Mouse (Mus musculus) heart, embryonic 11.5 days (tissue): ENCODE results near the gene Hras. TPM values are rescaled to one million over a fixed set of nuclear protein-coding genes. Genes with fewer than 3 reads are reported as not detected.

Experiments
- ATAC-seq: fragments of 200-750 bp; cut with Nextera tagmentation; replicated peaks from 2 replicates; pipeline ENCODE4 v1.8.0; 2017; ENCODE audit warnings: moderate library complexity; ENCODE audit not compliant: insufficient number of reproducible peaks, low FRiP score, low TSS enrichment
- H3K27ac ChIP-seq: fragments of 300-500 bp; sonication (generic); 2 replicates; pipeline ENCODE4 v1.5.1; 2014; ENCODE audit warnings: mild to moderate bottlenecking, low read depth, low read length
- H3K27me3 ChIP-seq: fragments of 300-500 bp; sonication (generic); 2 replicates; pipeline ENCODE4 v1.6.1; 2014; ENCODE audit warnings: mild to moderate bottlenecking, low read length, mixed read lengths; ENCODE audit not compliant: control insufficient read depth, insufficient read depth
- H3K36me3 ChIP-seq: fragments of 300-500 bp; sonication (generic); 2 replicates; pipeline ENCODE4 v1.6.1; 2014; ENCODE audit warnings: mild to moderate bottlenecking, low read length, moderate library complexity, mixed read lengths; ENCODE audit not compliant: control insufficient read depth, insufficient read depth
- H3K4me1 ChIP-seq: fragments of 300-500 bp; sonication (generic); 2 replicates; pipeline ENCODE4 v1.6.1; 2014; ENCODE audit warnings: low read length; ENCODE audit not compliant: control insufficient read depth, insufficient read depth
- H3K4me2 ChIP-seq: fragments of 300-500 bp; sonication (generic); 2 replicates; pipeline ENCODE4 v1.6.1; 2014; ENCODE audit warnings: mild to moderate bottlenecking, moderate library complexity
- H3K4me3 ChIP-seq: fragments of 300-500 bp; sonication (generic); 2 replicates; pipeline ENCODE4 v1.5.1; 2014; ENCODE audit warnings: low read depth, low read length
- H3K9ac ChIP-seq: fragments of 300-500 bp; sonication (generic); 2 replicates; pipeline ENCODE4 v1.6.1; 2014; ENCODE audit warnings: mild to moderate bottlenecking, low read depth, low read length, moderate library complexity
- H3K9me3 ChIP-seq: fragments of 300-500 bp; sonication (generic); replicated peaks from 2 replicates; pipeline ENCODE4 v1.6.1; 2016; ENCODE audit warnings: low read length; ENCODE audit not compliant: control insufficient read depth
- WGBS: fragments of 180-500 bp; shearing (Covaris S2); extraction: QIAGEN DNeasy Blood & Tissue Kit; methylation state at CpG from one replicate; pipeline ENCODE4 v1.1.7; 2014; ENCODE audit not compliant: insufficient replicate concordance; 5-methylcytosine and 5-hydroxymethylcytosine counted together
- polyA plus RNA-seq: library from polyadenylated mRNA; unstranded; fragments of >200 nt; fragmentation: Nextera tagmentation; extraction: Ambion mirVana; gene quantifications from 2 replicates; pipeline ENCODE4 v1.2.1, GENCODE M21; 2014

The Hras gene
- 73.1 and 80.9 TPM in 2 replicates for polyA plus RNA-seq

DNA sequence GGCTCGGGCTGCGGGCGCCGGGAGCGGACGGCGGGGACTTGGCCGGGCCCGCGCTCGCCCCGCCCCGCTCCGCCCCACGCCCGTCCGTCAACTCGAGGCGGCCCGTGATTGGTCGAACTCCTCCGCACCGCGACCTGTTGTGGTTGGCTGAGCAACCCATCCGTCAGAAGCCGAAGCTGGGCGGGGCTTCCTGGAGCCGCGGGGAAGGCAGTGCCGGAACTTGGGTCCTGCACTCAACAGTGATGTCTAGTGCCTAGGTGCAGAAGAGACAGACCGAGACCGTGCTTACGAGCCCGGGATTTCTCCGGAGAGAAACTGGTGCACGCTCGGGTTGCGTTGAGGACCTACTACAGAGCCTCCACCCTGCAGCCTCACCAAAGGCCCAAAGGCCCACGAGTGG lies at the start of gene Hras, which contains the start of gene Lrrc56:
Gene Hras (minus strand): TSS at position 58 of the 400 bp plus-strand sequence.
Gene Lrrc56 (plus strand): TSS at position 210 of the 400 bp plus-strand sequence.
- peaks cover 12% of the 10 kb centered on the region for H3K36me3 ChIP-seq
- H3K4me1 ChIP-seq, result peaks cover 16% of the 10 kb centered on the region
- H3K27ac ChIP-seq, result peak within 1 kb of the TSS; percentile 77
- H3K27me3 ChIP-seq, result no peaks in the 10 kb centered on the region
- H3K4me2 ChIP-seq, result peak within 1 kb of the TSS; percentile 74
- under 1% methylated on average over 39 of the region's 39 CpGs for WGBS
- H3K9me3 ChIP-seq, result no peaks in the 10 kb centered on the region
- ATAC-seq, result peak; percentile 94
- peak within 1 kb of the TSS; percentile 95 for H3K9ac ChIP-seq
- peak within 1 kb of the TSS; percentile 90 for H3K4me3 ChIP-seq

GRCm38 (mm10) chr7:141231551-141231950 lies 37.7 kb upstream of the Hras start:
- H3K27ac ChIP-seq, result no peak overlapping the region
- no peak overlapping the region for H3K4me3 ChIP-seq
- ATAC-seq, result no peak
- peaks cover 13% of the 10 kb centered on the region for H3K4me1 ChIP-seq
- no peak overlapping the region for H3K4me2 ChIP-seq
- no peaks in the 10 kb centered on the region for H3K27me3 ChIP-seq
- WGBS, result 94% methylated on average over 9 of the region's 10 CpGs
- H3K36me3 ChIP-seq, result peaks cover 32% of the 10 kb centered on the region
- no peaks in the 10 kb centered on the region for H3K9me3 ChIP-seq
- no peak overlapping the region for H3K9ac ChIP-seq

DNA sequence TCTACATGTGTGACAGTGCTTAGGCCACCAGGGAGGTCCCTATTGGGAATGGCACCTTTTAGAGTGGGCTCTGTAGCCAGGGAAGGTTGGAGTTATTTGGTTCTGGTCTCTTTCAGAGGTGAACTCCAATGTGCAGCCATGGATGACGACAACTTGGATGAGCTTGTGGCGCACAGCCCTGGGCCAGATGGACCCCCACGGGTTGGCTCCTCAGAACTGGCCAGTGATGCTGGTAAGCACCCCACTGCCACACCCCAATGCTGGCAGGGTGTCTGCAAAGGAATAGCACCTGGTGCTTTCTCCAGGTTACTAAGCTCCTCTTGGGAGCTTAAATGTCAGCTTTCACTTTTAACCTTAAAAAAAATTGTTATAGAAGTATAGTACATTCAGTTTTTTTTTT lies 37.3 kb upstream of the Hras start:
- no peak for ATAC-seq
- peaks cover 13% of the 10 kb centered on the region for H3K4me1 ChIP-seq
- no peak overlapping the region for H3K4me2 ChIP-seq
- H3K4me3 ChIP-seq, result no peak overlapping the region
- no peaks in the 10 kb centered on the region for H3K27me3 ChIP-seq
- H3K27ac ChIP-seq, result no peak overlapping the region
- no peaks in the 10 kb centered on the region for H3K9me3 ChIP-seq
- H3K9ac ChIP-seq, result no peak overlapping the region
- peaks cover 29% of the 10 kb centered on the region for H3K36me3 ChIP-seq
- 92% methylated on average over 3 of the region's 3 CpGs for WGBS

DNA sequence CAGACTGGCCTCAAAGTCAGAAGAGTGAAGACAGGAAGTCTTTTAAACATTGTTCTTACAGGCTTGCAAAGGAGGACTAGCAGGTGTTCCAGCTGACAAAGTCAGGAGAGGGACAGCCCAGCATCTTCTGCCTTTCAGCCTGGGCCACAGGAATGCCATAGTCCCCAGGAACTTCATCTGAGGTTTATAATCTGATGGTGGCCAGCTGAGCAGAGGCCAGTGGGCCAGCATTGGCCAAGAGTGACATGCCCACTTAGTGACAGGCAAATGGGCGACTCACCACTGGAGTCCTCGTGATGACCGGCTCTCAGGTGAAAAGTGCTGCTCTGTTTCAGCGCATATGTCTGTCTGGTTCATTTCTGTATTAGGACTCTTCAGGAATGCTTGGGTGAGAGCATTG lies 36.8 kb upstream of the Hras start:
- Histone ChIP-seq H3K9me3 (no peaks in the 10 kb centered on the region), H3K4me1 (peaks cover 13% of the 10 kb centered on the region), H3K9ac (peak overlapping the region; percentile 43; the same call in 1 of the 2 replicates), H3K4me2 (peak overlapping the region; percentile 11; the same call in 1 of the 2 replicates), H3K4me3 (no peak overlapping the region), H3K36me3 (peaks cover 27% of the 10 kb centered on the region), H3K27me3 (no peaks in the 10 kb centered on the region), H3K27ac (no peak overlapping the region)
- ATAC-seq, result no peak
- WGBS, result 88% methylated on average over 4 of the region's 4 CpGs

- Histone ChIP-seq H3K4me3 (peak overlapping the region; percentile 97), H3K27ac (no peak overlapping the region), H3K9me3 (no peaks in the 10 kb centered on the region), H3K9ac (peak overlapping the region; percentile 98), H3K4me2 (peak overlapping the region; percentile 76), H3K27me3 (no peaks in the 10 kb centered on the region), H3K36me3 (peaks cover 27% of the 10 kb centered on the region), H3K4me1 (peaks cover 13% of the 10 kb centered on the region)
- ATAC-seq, result no peak
- WGBS, result 49% methylated on average over 6 of the region's 6 CpGs
Measured at GRCm38 (mm10) chr7:141229702-141230101, 35.9 kb upstream of the Hras start.

DNA sequence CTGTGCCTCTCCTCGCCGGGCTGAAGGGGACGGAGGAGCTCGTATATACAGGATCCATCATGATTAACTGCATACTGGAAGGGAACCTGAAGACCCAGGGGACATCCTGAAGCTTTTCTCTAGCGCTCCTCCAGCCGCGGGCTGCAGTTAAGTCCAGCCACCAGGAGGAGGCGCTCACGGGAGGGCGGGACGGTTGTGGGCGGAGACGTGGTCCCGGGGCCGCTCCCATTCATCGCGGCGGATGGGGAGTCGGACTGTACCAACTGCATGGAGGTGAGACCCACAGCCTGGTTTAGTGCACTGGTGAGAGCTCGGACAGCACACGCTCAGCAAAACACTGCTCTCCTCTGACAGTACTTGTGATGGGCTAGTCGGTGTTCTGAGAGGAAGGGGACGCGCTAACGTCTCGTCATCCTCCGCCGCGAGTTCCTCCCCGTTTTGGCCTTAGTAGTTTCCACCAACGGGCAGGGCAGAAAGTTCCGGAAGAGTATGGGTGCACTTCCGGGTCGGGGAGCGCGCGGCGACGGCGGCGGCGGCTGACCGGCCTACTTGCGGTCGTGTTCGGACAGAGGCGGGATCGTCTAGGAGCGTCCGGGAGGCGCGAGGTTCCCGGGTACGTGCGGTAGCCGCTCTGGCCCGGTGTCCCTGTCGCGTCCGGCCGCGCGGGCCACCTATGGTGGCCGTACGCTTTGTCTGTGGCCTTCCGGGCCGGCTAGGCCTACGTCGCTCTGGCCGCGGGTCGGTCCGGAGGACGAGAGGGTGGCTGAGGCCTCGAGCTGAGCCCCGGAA lies 34.7 kb upstream of the Hras start, which contains the start of gene Phrf1:
Gene Phrf1 (plus strand): TSS at position 506 of the 789 bp plus-strand sequence.
- Histone ChIP-seq H3K4me2 (peak within 1 kb of the TSS; percentile 76), H3K9ac (peak within 1 kb of the TSS; percentile 98), H3K27ac (peak within 1 kb of the TSS; percentile 86), H3K27me3 (no peaks in the 10 kb centered on the region), H3K4me1 (peaks cover 13% of the 10 kb centered on the region), H3K36me3 (peaks cover 19% of the 10 kb centered on the region), H3K4me3 (peak within 1 kb of the TSS; percentile 97), H3K9me3 (no peaks in the 10 kb centered on the region)
- WGBS, result under 1% methylated on average over 73 of the region's 76 CpGs
- peak; percentile 87 for ATAC-seq

GRCm38 (mm10) chr7:141227796-141228195 lies 34.0 kb upstream of the Hras start:
- Histone ChIP-seq H3K36me3 (peaks cover 12% of the 10 kb centered on the region), H3K27ac (peak overlapping the region; percentile 86; the same call in 1 of the 2 replicates), H3K4me3 (peak overlapping the region; percentile 97), H3K9ac (peak overlapping the region; percentile 98), H3K4me1 (peaks cover 14% of the 10 kb centered on the region), H3K4me2 (peak overlapping the region; percentile 76), H3K9me3 (no peaks in the 10 kb centered on the region), H3K27me3 (no peaks in the 10 kb centered on the region)
- 76% methylated on average over 4 of the region's 4 CpGs for WGBS
- no peak for ATAC-seq

GRCm38 (mm10) chr7:141226535-141226934 lies 32.7 kb upstream of the Hras start:
- H3K36me3 ChIP-seq, result peaks cover 6% of the 10 kb centered on the region; the same call in 1 of the 2 replicates
- no peak overlapping the region for H3K4me3 ChIP-seq
- no peak overlapping the region for H3K27ac ChIP-seq
- WGBS, result 82% methylated on average over 6 of the region's 6 CpGs
- H3K9ac ChIP-seq, result no peak overlapping the region
- no peaks in the 10 kb centered on the region for H3K27me3 ChIP-seq
- H3K4me1 ChIP-seq, result peaks cover 23% of the 10 kb centered on the region
- ATAC-seq, result no peak
- no peaks in the 10 kb centered on the region for H3K9me3 ChIP-seq
- no peak overlapping the region for H3K4me2 ChIP-seq
